Mouse (Mus musculus) ES-E14 (cell line): ENCODE data around the gene Snrpg. TPM values are rescaled to one million over a fixed set of nuclear protein-coding genes. Genes with fewer than 3 reads are reported as not detected.

ENCODE experiments used
- DNase-seq: peaks from one replicate; pipeline ENCODE4 v3.0.0-alpha.2; 2013; ENCODE audit warnings: low read depth, low spot score
- H3K27ac ChIP-seq: 2 replicates; pipeline ENCODE4 v1.5.1; 2012; ENCODE audit warnings: low read depth, mild to moderate bottlenecking, low read length, moderate library complexity, mixed read lengths; ENCODE audit not compliant: poor library complexity, insufficient read depth, severe bottlenecking
- H3K36me3 ChIP-seq: 2 replicates; pipeline ENCODE4 v1.6.1; 2012; ENCODE audit warnings: mild to moderate bottlenecking, low read length, moderate library complexity, mixed read lengths; ENCODE audit not compliant: control insufficient read depth, poor library complexity, insufficient read depth, severe bottlenecking
- H3K4me1 ChIP-seq, 2 experiments: fragments of 150-350 bp in 1 of 2; sonication (generic) in 1 of 2; 2 replicates each; pipeline ENCODE4 v1.6.1; 2012; ENCODE audit warnings: low read length in 2 of 2, mild to moderate bottlenecking in 1 of 2, mixed read lengths in 1 of 2; ENCODE audit not compliant: control insufficient read depth in 2 of 2, insufficient read depth in 2 of 2, poor library complexity in 1 of 2
- H3K4me3 ChIP-seq, 2 experiments: fragments of 150-350 bp in 1 of 2; sonication (generic) in 1 of 2; 2 replicates each; pipeline ENCODE4 v1.5.1; 2012; ENCODE audit warnings: low read length in 2 of 2, low read depth in 1 of 2, mild to moderate bottlenecking in 1 of 2, mixed read lengths in 1 of 2; ENCODE audit not compliant: insufficient read depth in 1 of 2, poor library complexity in 1 of 2, severe bottlenecking in 1 of 2
- H3K9ac ChIP-seq: 2 replicates; pipeline ENCODE4 v1.6.1; 2012; ENCODE audit warnings: low read depth, mild to moderate bottlenecking, low read length, mixed read lengths; ENCODE audit not compliant: poor library complexity, insufficient read depth, severe bottlenecking
- H3K9me3 ChIP-seq: fragments of 150-350 bp; sonication (generic); 2 replicates; pipeline ENCODE4 v1.6.1; 2012; ENCODE audit warnings: low read depth, mild to moderate bottlenecking, low read length; ENCODE audit not compliant: control insufficient read depth, insufficient read depth
- CHD2 ChIP-seq: IDR thresholded peaks from 2 replicates; pipeline ENCODE4 v1.6.1; 2014; ENCODE audit warnings: mild to moderate bottlenecking, low read depth, low read length, inconsistent platforms
- HCFC1 ChIP-seq: IDR thresholded peaks from 2 replicates; pipeline ENCODE4 v1.6.1; 2012; ENCODE audit warnings: low read length, inconsistent platforms, borderline replicate concordance; ENCODE audit not compliant: insufficient read depth
- MAFK ChIP-seq: IDR thresholded peaks from 2 replicates; pipeline ENCODE4 v1.6.1; 2014; ENCODE audit warnings: mild to moderate bottlenecking, low read depth, low read length, inconsistent platforms; ENCODE audit not compliant: insufficient read depth
- ZC3H11A ChIP-seq: IDR thresholded peaks from 2 replicates; pipeline ENCODE4 v1.6.1; 2012; ENCODE audit warnings: low read depth, mild to moderate bottlenecking, inconsistent platforms, low read length, borderline replicate concordance
- ZNF384 ChIP-seq: IDR thresholded peaks from 2 replicates; pipeline ENCODE4 v1.6.1; 2012; ENCODE audit warnings: low read depth, low read length, inconsistent platforms
- in situ Hi-C, 2 experiments: fragments of 600-800 bp; cut with MboI; formaldehyde crosslinking; loops; one replicate each; pipeline ENCODE4 v1.15.1; 2025; ENCODE audit warnings: low sequenced_read_pairs in 2 of 2, inconsistent platforms in 1 of 2; ENCODE audit not compliant: unreplicated experiment in 2 of 2
- total RNA-seq: library from RNA; depleted of rRNA; stranded (reverse); fragments of 300-350 nt; gene quantifications from 2 replicates; pipeline ENCODE4 v1.2.3, GENCODE M21; 2012

Snrpg gene
- total RNA-seq, 1 experiment, result 672 TPM

DNA sequence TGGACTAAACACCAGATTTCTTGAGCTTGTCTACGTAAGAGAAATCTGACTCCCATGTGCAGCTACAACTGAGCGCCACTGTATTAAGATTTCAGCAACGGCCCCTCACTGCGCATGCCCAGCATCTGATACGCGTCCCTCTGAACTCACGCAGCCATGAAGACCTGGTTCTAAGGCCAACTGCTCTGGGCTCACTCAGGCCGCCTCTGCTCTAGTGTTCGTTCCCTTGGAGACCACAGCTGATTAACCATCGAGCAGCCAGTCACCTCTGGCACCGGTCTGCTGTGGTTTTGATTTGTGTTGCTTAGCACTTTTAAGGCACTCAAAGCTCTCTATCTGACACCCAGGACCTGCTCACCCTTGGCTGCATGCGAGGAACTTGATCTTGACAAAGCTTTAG is 16.2 kb downstream of the Snrpg start:
- Histone ChIP-seq H3K9ac (no peak overlapping the region), H3K27ac (no peak overlapping the region), H3K9me3 (no peaks in the 10 kb centered on the region), H3K4me1 (peaks cover 0 to 5% of the 10 kb centered on the region in 2 experiments; a peak in 3 of 4 replicates), H3K4me3 (no peak overlapping the region), H3K36me3 (peaks cover 27% of the 10 kb centered on the region)
- TF ChIP-seq HCFC1 (no peak), ZNF384 (no peak), ZC3H11A (no peak), MAFK (no peak), CHD2 (no peak)
- no peak for DNase-seq
- in situ Hi-C loops, result no loop called here

DNA sequence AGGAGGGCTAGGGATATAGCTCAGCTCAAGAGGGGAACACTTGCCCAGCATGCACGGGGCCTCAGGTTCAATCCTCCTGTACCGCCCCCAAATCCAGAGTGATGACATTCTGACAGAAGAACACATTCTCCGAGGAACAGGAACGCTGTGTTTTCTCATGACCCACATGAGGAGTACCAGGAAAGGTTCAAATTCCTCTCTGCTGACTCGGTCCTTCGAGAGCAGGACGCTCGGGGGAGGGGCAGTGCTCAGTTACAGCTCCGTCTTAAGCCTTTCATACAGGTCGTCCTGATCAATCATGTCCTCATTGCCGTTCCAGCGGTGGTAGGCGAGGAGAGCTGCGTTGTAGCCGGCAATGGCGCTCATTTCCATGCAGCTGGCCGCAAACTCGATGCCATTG is 17.4 kb downstream of the Snrpg start:
- peak overlapping the region; percentile 42; the same call in 1 of the 2 replicates for H3K9ac ChIP-seq
- peaks cover 27% of the 10 kb centered on the region for H3K36me3 ChIP-seq
- in situ Hi-C loops, result no loop called here
- no peak overlapping the region for H3K27ac ChIP-seq
- H3K4me3 ChIP-seq, result no peak overlapping the region
- peaks cover 0 to 1% of the 10 kb centered on the region in 2 experiments; a peak in 3 of 4 replicates for H3K4me1 ChIP-seq
- no peak for DNase-seq
- no peak for TF ChIP-seq ZNF384
- no peak for TF ChIP-seq CHD2
- no peak for TF ChIP-seq HCFC1
- no peak for TF ChIP-seq MAFK
- no peak for TF ChIP-seq ZC3H11A
- no peaks in the 10 kb centered on the region for H3K9me3 ChIP-seq

DNA sequence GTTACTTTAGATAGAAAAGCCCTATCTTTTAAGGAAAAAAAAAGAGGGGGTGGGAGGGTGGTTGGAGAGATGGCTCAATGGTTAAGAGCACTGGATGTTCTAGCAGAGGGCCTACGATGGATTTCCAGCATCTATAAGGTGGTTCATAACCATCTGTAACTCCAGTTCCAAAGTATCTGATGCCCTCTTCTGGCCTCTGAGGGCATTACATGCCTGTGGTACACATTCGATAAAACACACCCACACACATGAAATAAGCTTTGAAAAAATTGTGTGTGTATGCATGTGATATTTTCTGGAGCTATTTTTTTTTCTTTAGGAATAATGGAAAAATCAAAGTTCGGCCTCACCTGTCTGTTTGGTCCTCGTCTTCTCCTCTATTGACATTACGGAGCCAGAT is 20.2 kb downstream of the Snrpg start:
- Histone ChIP-seq H3K36me3 (peaks cover 36% of the 10 kb centered on the region), H3K9me3 (no peaks in the 10 kb centered on the region), H3K27ac (no peak overlapping the region), H3K4me1 (peaks cover 4 to 7% of the 10 kb centered on the region in 2 experiments; a peak in 2 of 4 replicates), H3K4me3 (no peak overlapping the region), H3K9ac (no peak overlapping the region)
- no peak for DNase-seq
- TF ChIP-seq HCFC1 (no peak), CHD2 (no peak), ZC3H11A (no peak), ZNF384 (no peak), MAFK (no peak)
- in situ Hi-C loops, result no loop called here

DNA sequence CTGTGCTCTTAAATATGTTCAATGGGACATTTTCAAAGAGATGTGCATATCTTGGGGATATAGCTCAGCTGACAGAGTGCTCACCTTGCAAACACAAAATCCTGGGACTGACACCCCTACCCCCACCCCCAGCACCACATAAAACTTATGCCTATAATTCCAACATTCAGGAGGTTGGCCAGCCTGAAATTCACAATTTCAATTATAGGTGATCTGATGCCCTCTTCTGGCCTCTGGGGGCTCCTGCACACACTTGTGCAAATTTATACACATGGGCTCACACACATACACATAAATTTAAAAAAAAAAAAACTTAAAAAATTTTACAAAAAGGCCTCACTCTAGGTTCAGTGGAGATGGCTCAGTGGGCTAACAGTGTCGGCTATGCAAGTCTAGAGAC is 22.1 kb downstream of the Snrpg start:
- in situ Hi-C loops, result no loop called here
- Histone ChIP-seq H3K9me3 (no peaks in the 10 kb centered on the region), H3K4me3 (no peak overlapping the region), H3K9ac (no peak overlapping the region), H3K27ac (no peak overlapping the region), H3K36me3 (peaks cover 33% of the 10 kb centered on the region), H3K4me1 (peaks cover 6 to 7% of the 10 kb centered on the region in 2 experiments; a peak in 2 of 4 replicates)
- TF ChIP-seq HCFC1 (no peak), ZNF384 (no peak), CHD2 (no peak), MAFK (no peak), ZC3H11A (no peak)
- DNase-seq, result no peak

DNA sequence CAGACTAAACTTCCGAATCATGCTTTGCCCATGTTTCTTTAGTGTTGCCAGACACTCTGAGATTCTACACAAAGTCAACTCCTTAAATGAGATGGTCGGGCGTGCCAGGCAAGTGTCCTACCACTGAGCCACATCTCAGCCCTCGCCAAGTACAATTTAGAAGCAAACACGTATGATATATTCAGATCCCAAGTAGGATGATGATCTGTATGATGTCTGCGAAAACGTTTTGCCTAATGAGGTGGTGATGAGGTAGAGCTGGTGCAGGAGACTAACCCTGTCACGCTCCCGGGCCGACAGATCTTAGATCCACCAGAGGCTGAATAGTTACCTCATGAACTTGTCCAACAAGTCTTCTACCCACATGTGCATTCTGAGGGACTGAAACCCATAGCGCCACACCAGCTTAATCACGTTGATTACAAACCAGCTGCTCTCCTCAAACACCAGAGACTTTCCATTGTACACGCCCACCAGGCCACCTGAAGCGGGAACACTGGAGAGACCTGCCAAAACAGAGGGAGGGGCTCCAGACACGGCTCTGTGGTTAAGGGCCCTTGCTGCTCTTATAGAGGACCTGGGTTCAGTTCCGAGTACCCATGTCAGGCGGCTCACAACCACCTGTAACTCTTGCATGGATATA is 23.1 kb downstream of the Snrpg start:
- Histone ChIP-seq H3K4me1 (peaks cover 6 to 7% of the 10 kb centered on the region in 2 experiments; a peak in 2 of 4 replicates), H3K4me3 (no peak overlapping the region), H3K36me3 (peaks cover 24% of the 10 kb centered on the region), H3K9me3 (no peaks in the 10 kb centered on the region), H3K9ac (no peak overlapping the region), H3K27ac (no peak overlapping the region)
- in situ Hi-C loops, result no loop called here
- TF ChIP-seq MAFK (no peak), HCFC1 (no peak), ZC3H11A (no peak), CHD2 (no peak), ZNF384 (no peak)
- no peak for DNase-seq
